Mouse (Mus musculus): ENCODE measurements around the gene Mcm6. TPM values are rescaled to one million over a fixed set of nuclear protein-coding genes. Genes with fewer than 3 reads are reported as not detected.

The Mcm6 gene
- total and polyA plus RNA-seq, 3 experiments, result 260 to 457 (median 297) TPM

DNA sequence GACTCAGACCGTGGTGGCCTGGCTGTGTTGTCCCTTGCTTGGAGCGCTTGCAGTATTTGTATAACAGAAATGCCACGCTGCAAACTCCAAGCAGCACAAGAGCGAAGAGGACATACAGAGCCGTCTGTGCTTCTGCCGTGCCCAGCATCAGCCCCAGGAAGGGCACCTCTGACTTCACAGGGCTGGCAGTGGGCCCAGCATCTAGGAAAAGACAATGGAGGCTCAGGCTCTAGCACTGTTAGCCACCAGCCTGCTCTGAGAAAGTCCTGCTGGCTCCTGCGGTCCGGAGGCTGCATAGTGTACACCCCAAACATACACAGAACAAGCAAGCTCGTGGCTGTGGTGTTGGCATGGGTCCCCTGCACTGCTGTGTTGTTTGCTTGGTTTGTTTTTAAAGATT, 74.3 kb downstream of the Mcm6 start:
- Histone ChIP-seq H3K27ac (ENCODE audit: insufficient read depth, low read depth) (no peak overlapping the region), H3K9ac (ENCODE audit: insufficient read depth, low read depth) (no peak overlapping the region), H3K4me3 (replicated peaks in 1 of 3; ENCODE audit: low read depth in 2 of 3, low read length in 2 of 3, poor library complexity in 1 of 3) (no peak overlapping the region), H3K4me2 (ENCODE audit: insufficient read depth, low read depth, poor library complexity, severe bottlenecking) (no peak overlapping the region), H3K79me2 (replicated peaks; ENCODE audit: control insufficient read depth, extremely low read depth, insufficient read depth, poor library complexity, severe bottlenecking) (no peaks in the 10 kb centered on the region), H3K4me1 (ENCODE audit: control insufficient read depth in 1 of 2, insufficient read depth in 2 of 2) (peaks cover 2 to 13% of the 10 kb centered on the region in 2 experiments; a peak in 3 of 4 replicates), H3K9me3 (replicated peaks; ENCODE audit: low read length) (no peaks in the 10 kb centered on the region), H3K27me3 (replicated peaks) (no peaks in the 10 kb centered on the region), H3K36me3 (replicated peaks in 1 of 2; ENCODE audit: control insufficient read depth in 1 of 2, insufficient read depth in 1 of 2, low read length in 1 of 2) (peaks cover 0 to 12% of the 10 kb centered on the region in 2 experiments)
- DNase-seq (ENCODE audit: extremely low read depth), result no peak
- no peak for TF ChIP-seq UBTF (IDR thresholded peaks at IDR 0.05; ENCODE audit: low read depth, low read length)
- dilution Hi-C loops (cut with MboI; ENCODE audit: extremely low pct_ligation_motif_present, extremely low pct_unique_long_range_greater_than_20kb, low sequenced_read_pairs) (no loop called here), in situ Hi-C loops (cut with MboI; ENCODE audit: low pct_ligation_motif_present, low pct_unique_long_range_greater_than_20kb, low sequenced_read_pairs) (no loop called here)

DNA sequence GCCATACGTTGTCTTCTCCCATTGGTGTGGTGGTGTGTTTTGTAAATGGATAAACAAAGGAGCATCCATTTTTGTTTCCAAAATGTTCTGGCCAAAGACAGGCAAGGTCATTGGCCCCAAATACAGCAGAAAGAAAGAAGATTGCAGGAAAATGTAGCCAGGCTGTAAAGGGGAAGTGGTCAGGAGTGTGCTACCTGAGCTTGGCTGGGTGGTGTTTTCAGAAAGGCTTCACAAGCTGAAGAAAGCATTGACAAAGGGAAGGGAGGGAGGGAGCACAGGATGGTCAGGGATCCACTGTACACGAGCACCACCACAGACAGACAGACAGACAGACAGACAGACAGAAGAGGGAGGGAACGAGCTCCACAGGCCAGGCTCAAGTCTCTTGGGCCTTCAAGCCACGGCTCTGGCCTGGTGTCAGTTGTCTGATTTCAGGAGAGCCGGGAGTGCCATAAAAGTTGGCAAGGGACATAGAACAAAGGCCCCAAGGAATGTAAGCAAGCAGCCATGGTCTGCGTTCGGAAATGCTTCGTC, 75.2 kb downstream of the Mcm6 start:
- peaks cover 2 to 13% of the 10 kb centered on the region in 2 experiments; a peak in 3 of 4 replicates for H3K4me1 ChIP-seq (ENCODE audit: control insufficient read depth in 1 of 2, insufficient read depth in 2 of 2)
- DNase-seq (ENCODE audit: extremely low read depth), result no peak
- no peaks in the 10 kb centered on the region for H3K79me2 ChIP-seq (replicated peaks; ENCODE audit: control insufficient read depth, extremely low read depth, insufficient read depth, poor library complexity, severe bottlenecking)
- in situ Hi-C loops (cut with MboI; ENCODE audit: low pct_ligation_motif_present, low pct_unique_long_range_greater_than_20kb, low sequenced_read_pairs) (no loop called here), dilution Hi-C loops (cut with MboI; ENCODE audit: extremely low pct_ligation_motif_present, extremely low pct_unique_long_range_greater_than_20kb, low sequenced_read_pairs) (no loop called here)
- TF ChIP-seq ELF1 (IDR thresholded peaks at IDR 0.05; ENCODE audit: low read depth, low read length) (no peak), MXI1 (IDR thresholded peaks at IDR 0.05; ENCODE audit: low read depth, low read length) (no peak), JUN (IDR thresholded peaks at IDR 0.05; ENCODE audit: insufficient read depth, low read depth, low read length) (no peak), POLR2AphosphoS2 (IDR thresholded peaks at IDR 0.05; ENCODE audit: low read depth, low read length) (no peak), JUND (conservative IDR thresholded peaks at IDR 0.05; ENCODE audit: low read depth, low read length) (no peak), GABPA (IDR thresholded peaks at IDR 0.05; ENCODE audit: insufficient replicate concordance, low read depth, low read length) (no peak)
- no peak overlapping the region for H3K9ac ChIP-seq (ENCODE audit: insufficient read depth, low read depth)
- H3K4me2 ChIP-seq (ENCODE audit: insufficient read depth, low read depth, poor library complexity, severe bottlenecking), result no peak overlapping the region
- H3K9me3 ChIP-seq (replicated peaks; ENCODE audit: low read length), result no peaks in the 10 kb centered on the region
- H3K36me3 ChIP-seq (replicated peaks in 1 of 2; ENCODE audit: control insufficient read depth in 1 of 2, insufficient read depth in 1 of 2, low read length in 1 of 2), result peaks cover 7 to 20% of the 10 kb centered on the region in 2 experiments
- H3K4me3 ChIP-seq (replicated peaks in 1 of 3; ENCODE audit: low read depth in 2 of 3, low read length in 2 of 3, poor library complexity in 1 of 3), result no peak overlapping the region
- no peaks in the 10 kb centered on the region for H3K27me3 ChIP-seq (replicated peaks)
- no peak overlapping the region for H3K27ac ChIP-seq (ENCODE audit: insufficient read depth, low read depth)

- Histone ChIP-seq H3K4me1 (ENCODE audit: control insufficient read depth in 1 of 2, insufficient read depth in 2 of 2) (peaks cover 2 to 13% of the 10 kb centered on the region in 2 experiments; a peak in 3 of 4 replicates), H3K27me3 (replicated peaks) (no peaks in the 10 kb centered on the region), H3K36me3 (replicated peaks in 1 of 2; ENCODE audit: control insufficient read depth in 1 of 2, insufficient read depth in 1 of 2, low read length in 1 of 2) (peaks cover 14 to 30% of the 10 kb centered on the region in 2 experiments), H3K27ac (ENCODE audit: insufficient read depth, low read depth) (no peak overlapping the region), H3K4me2 (ENCODE audit: insufficient read depth, low read depth, poor library complexity, severe bottlenecking) (no peak overlapping the region), H3K9ac (ENCODE audit: insufficient read depth, low read depth) (no peak overlapping the region), H3K4me3 (replicated peaks in 1 of 3; ENCODE audit: low read depth in 2 of 3, low read length in 2 of 3, poor library complexity in 1 of 3) (no peak overlapping the region), H3K9me3 (replicated peaks; ENCODE audit: low read length) (no peaks in the 10 kb centered on the region), H3K79me2 (replicated peaks; ENCODE audit: control insufficient read depth, extremely low read depth, insufficient read depth, poor library complexity, severe bottlenecking) (no peaks in the 10 kb centered on the region)
- dilution Hi-C loops (cut with MboI; ENCODE audit: extremely low pct_ligation_motif_present, extremely low pct_unique_long_range_greater_than_20kb, low sequenced_read_pairs), result no loop called here
- in situ Hi-C loops (cut with MboI; ENCODE audit: low pct_ligation_motif_present, low pct_unique_long_range_greater_than_20kb, low sequenced_read_pairs), result no loop called here
- DNase-seq (ENCODE audit: extremely low read depth), result no peak
- TF ChIP-seq JUND (conservative IDR thresholded peaks at IDR 0.05; ENCODE audit: low read depth, low read length) (no peak), JUN (IDR thresholded peaks at IDR 0.05; ENCODE audit: insufficient read depth, low read depth, low read length) (no peak), CHD1 (IDR thresholded peaks at IDR 0.05; ENCODE audit: low read depth, low read length) (no peak), TCF12 (IDR thresholded peaks at IDR 0.05; ENCODE audit: low read depth, low read length) (no peak), RAD21 (IDR thresholded peaks at IDR 0.05; ENCODE audit: low read depth, low read length) (peak; percentile 19), SMC3 (IDR thresholded peaks at IDR 0.05; ENCODE audit: low read depth, low read length) (peak; percentile 7; the same call in 1 of the 2 replicates), E2F4 (IDR thresholded peaks at IDR 0.05; ENCODE audit: insufficient replicate concordance, low read depth, low read length) (no peak), CTCF (conservative IDR thresholded peaks at IDR 0.05 in 1 of 2, IDR thresholded peaks at IDR 0.05 in 1 of 2; ENCODE audit: low read depth in 2 of 2, low read length in 2 of 2) (peak in 1 of 2 experiments; percentile 48; a peak in 2 of 4 replicates), MAZ (IDR thresholded peaks at IDR 0.05; ENCODE audit: low read depth, low read length) (no peak)
These were observed 76.5 kb downstream of the Mcm6 start for GRCm38 (mm10) chr1:128282924-128283323.
